Mouse (Mus musculus): ENCODE data around the gene Zfyve1.

- no peak for TF ChIP-seq CTCF (IDR thresholded peaks at IDR 0.05; ENCODE audit: insufficient read depth, low read length)
- TF ChIP-seq POLR2A (IDR thresholded peaks at IDR 0.05; ENCODE audit: borderline replicate concordance, extremely low read depth, low read depth, low read length), result no peak
Measured at GRCm38 (mm10) chr12:83524329-83524728, 72.7 kb downstream of the Zfyve1 start.

Data from lung, adult 2 months (tissue).